Mouse (Mus musculus): ENCODE data around the gene L3mbtl2. TPM values are rescaled to one million over a fixed set of nuclear protein-coding genes. Genes with fewer than 3 reads are reported as not detected.

The L3mbtl2 gene
- total and polyA plus RNA-seq, 2 experiments from 2014 or later = 26.6 to 27.0 TPM

GRCm38 (mm10) chr15:81710801-81711200, 47.1 kb downstream of the L3mbtl2 start:
- DNase-seq (ENCODE audit: low spot score) = no peak

GRCm38 (mm10) chr15:81713742-81714141, 50.1 kb downstream of the L3mbtl2 start:
- no peak for ATAC-seq (ENCODE audit: low FRiP score)
- Histone ChIP-seq H3K27ac (ENCODE audit: low read depth, low read length) (no peak overlapping the region), H3K36me3 (ENCODE audit: insufficient read depth, low read length) (peaks cover 51% of the 10 kb centered on the region), H3K4me2 (ENCODE audit: low read depth, low read length, poor library complexity, severe bottlenecking) (no peak overlapping the region), H3K4me1 (ENCODE audit: insufficient read depth, low read length) (peaks cover 3% of the 10 kb centered on the region; the same call in 1 of the 2 replicates), H3K27me3 (ENCODE audit: insufficient read depth, low read length) (no peaks in the 10 kb centered on the region), H3K9me3 (ENCODE audit: low read length) (no peaks in the 10 kb centered on the region), H3K9ac (replicated peaks; ENCODE audit: low read length, poor library complexity, severe bottlenecking) (no peak overlapping the region), H3K4me3 (ENCODE audit: low read depth, low read length) (no peak overlapping the region)
- DNase-seq (ENCODE audit: low spot score) = no peak
- TF ChIP-seq CTCF (IDR thresholded peaks at IDR 0.05) = no peak
- WGBS = 86% methylated on average over 6 of the region's 6 CpGs

More at GRCm38 (mm10) chr15:81710801-81711200, 47.1 kb downstream of the L3mbtl2 start:
- no peak overlapping the region for H3K9ac ChIP-seq (replicated peaks; ENCODE audit: low read length, poor library complexity, severe bottlenecking)
- H3K9me3 ChIP-seq (ENCODE audit: low read length) = no peaks in the 10 kb centered on the region
- peaks cover 61% of the 10 kb centered on the region for H3K36me3 ChIP-seq (ENCODE audit: insufficient read depth, low read length)
- no peak overlapping the region for H3K4me3 ChIP-seq (ENCODE audit: low read depth, low read length)
- TF ChIP-seq CTCF (IDR thresholded peaks at IDR 0.05) = no peak
- H3K4me1 ChIP-seq (ENCODE audit: insufficient read depth, low read length) = no peaks in the 10 kb centered on the region
- no peaks in the 10 kb centered on the region for H3K27me3 ChIP-seq (ENCODE audit: insufficient read depth, low read length)
- ATAC-seq (ENCODE audit: low FRiP score) = no peak
- H3K4me2 ChIP-seq (ENCODE audit: low read depth, low read length, poor library complexity, severe bottlenecking) = no peak overlapping the region
- H3K27ac ChIP-seq (ENCODE audit: low read depth, low read length) = no peak overlapping the region
- WGBS = 66% methylated on average over 4 of the region's 4 CpGs

GRCm38 (mm10) chr15:81718336-81719138, 54.8 kb downstream of the L3mbtl2 start:
- H3K36me3 ChIP-seq (ENCODE audit: insufficient read depth, low read length) = peaks cover 39% of the 10 kb centered on the region
- ATAC-seq (ENCODE audit: low FRiP score) (peak; percentile 87), DNase-seq (ENCODE audit: low spot score) (peak; percentile 90)
- H3K4me2 ChIP-seq (ENCODE audit: low read depth, low read length, poor library complexity, severe bottlenecking) = no peak overlapping the region
- H3K4me3 ChIP-seq (ENCODE audit: low read depth, low read length) = no peak overlapping the region
- no peaks in the 10 kb centered on the region for H3K27me3 ChIP-seq (ENCODE audit: insufficient read depth, low read length)
- 52% methylated on average over 9 of the region's 9 CpGs for WGBS
- no peaks in the 10 kb centered on the region for H3K9me3 ChIP-seq (ENCODE audit: low read length)
- TF ChIP-seq CTCF (IDR thresholded peaks at IDR 0.05) = no peak
- 0 out of 2 replicates have a peak overlapping the region, but pooled peaks have one; percentile 8 for H3K9ac ChIP-seq (replicated peaks; ENCODE audit: low read length, poor library complexity, severe bottlenecking)
- H3K27ac ChIP-seq (ENCODE audit: low read depth, low read length) = peak overlapping the region; percentile 90
- H3K4me1 ChIP-seq (ENCODE audit: insufficient read depth, low read length) = peaks cover 3% of the 10 kb centered on the region; the same call in 1 of the 2 replicates

- Histone ChIP-seq H3K4me3 (ENCODE audit: low read depth, low read length) (no peak overlapping the region), H3K4me2 (ENCODE audit: low read depth, low read length, poor library complexity, severe bottlenecking) (no peak overlapping the region), H3K27ac (ENCODE audit: low read depth, low read length) (peak overlapping the region; percentile 90), H3K4me1 (ENCODE audit: insufficient read depth, low read length) (peaks cover 3% of the 10 kb centered on the region; the same call in 1 of the 2 replicates), H3K27me3 (ENCODE audit: insufficient read depth, low read length) (no peaks in the 10 kb centered on the region), H3K9ac (replicated peaks; ENCODE audit: low read length, poor library complexity, severe bottlenecking) (no peak overlapping the region), H3K36me3 (ENCODE audit: insufficient read depth, low read length) (peaks cover 44% of the 10 kb centered on the region), H3K9me3 (ENCODE audit: low read length) (no peaks in the 10 kb centered on the region)
- peak; percentile 38 for TF ChIP-seq CTCF (IDR thresholded peaks at IDR 0.05)
- no peak for DNase-seq (ENCODE audit: low spot score)
- 90% methylated on average over 6 of the region's 6 CpGs for WGBS
- ATAC-seq (ENCODE audit: low FRiP score) = no peak
Observed at GRCm38 (mm10) chr15:81719139-81719531, 55.4 kb downstream of the L3mbtl2 start.

- H3K36me3 ChIP-seq (ENCODE audit: insufficient read depth, low read length) = peaks cover 33% of the 10 kb centered on the region
- no peak for TF ChIP-seq CTCF (IDR thresholded peaks at IDR 0.05)
- DNase-seq (ENCODE audit: low spot score) (no peak), ATAC-seq (ENCODE audit: low FRiP score) (no peak)
- no peaks in the 10 kb centered on the region for H3K27me3 ChIP-seq (ENCODE audit: insufficient read depth, low read length)
- H3K27ac ChIP-seq (ENCODE audit: low read depth, low read length) = no peak overlapping the region
- no peak overlapping the region for H3K9ac ChIP-seq (replicated peaks; ENCODE audit: low read length, poor library complexity, severe bottlenecking)
- no peak overlapping the region for H3K4me2 ChIP-seq (ENCODE audit: low read depth, low read length, poor library complexity, severe bottlenecking)
- H3K4me1 ChIP-seq (ENCODE audit: insufficient read depth, low read length) = peaks cover 3% of the 10 kb centered on the region; the same call in 1 of the 2 replicates
- H3K9me3 ChIP-seq (ENCODE audit: low read length) = no peaks in the 10 kb centered on the region
- H3K4me3 ChIP-seq (ENCODE audit: low read depth, low read length) = no peak overlapping the region
- WGBS = 95% methylated on average over 5 of the region's 5 CpGs
Observed at GRCm38 (mm10) chr15:81722361-81722760, 58.7 kb downstream of the L3mbtl2 start.

GRCm38 (mm10) chr15:81723653-81724052, 60.0 kb downstream of the L3mbtl2 start:
- H3K9me3 ChIP-seq (ENCODE audit: low read length) = no peaks in the 10 kb centered on the region
- H3K4me3 ChIP-seq (ENCODE audit: low read depth, low read length) = no peak overlapping the region
- H3K4me1 ChIP-seq (ENCODE audit: insufficient read depth, low read length) = peaks cover 6% of the 10 kb centered on the region
- H3K27me3 ChIP-seq (ENCODE audit: insufficient read depth, low read length) = no peaks in the 10 kb centered on the region
- TF ChIP-seq CTCF (IDR thresholded peaks at IDR 0.05) = no peak
- no peak overlapping the region for H3K9ac ChIP-seq (replicated peaks; ENCODE audit: low read length, poor library complexity, severe bottlenecking)
- ATAC-seq (ENCODE audit: low FRiP score) (no peak), DNase-seq (ENCODE audit: low spot score) (no peak)
- WGBS = 94% methylated on average over 11 of the region's 11 CpGs
- H3K27ac ChIP-seq (ENCODE audit: low read depth, low read length) = no peak overlapping the region
- H3K36me3 ChIP-seq (ENCODE audit: insufficient read depth, low read length) = peaks cover 33% of the 10 kb centered on the region
- no peak overlapping the region for H3K4me2 ChIP-seq (ENCODE audit: low read depth, low read length, poor library complexity, severe bottlenecking)
